Mouse (Mus musculus) liver, adult 2 months (tissue): Measurements from ENCODE around the gene Fam111a.

Source experiments
- CTCF ChIP-seq: fragments of 200-500 bp; IDR thresholded peaks from 2 replicates; pipeline ENCODE4 v1.5.1; 2011; ENCODE audit warnings: low read depth, low read length, control low read depth
- POLR2A ChIP-seq: fragments of 200-500 bp; IDR thresholded peaks from 2 replicates; pipeline ENCODE4 v1.6.1; 2011; ENCODE audit warnings: low read length, control low read depth; ENCODE audit not compliant: insufficient read depth; ENCODE audit errors: extremely low read depth

- TF ChIP-seq POLR2A (no peak), CTCF (no peak)
Measured at GRCm38 (mm10) chr19:12496241-12496640, 49.3 kb upstream of the Fam111a start.
